Mouse (Mus musculus) adrenal gland, adult (tissue): ENCODE results near the gene Rpa3.

Experiments used
- DNase-seq, 2 experiments: peaks; one replicate each; pipeline ENCODE4 v3.0.0; 2022 to 2023; ENCODE audit warnings: low spot score in 1 of 2; ENCODE audit not compliant: inconsistent age in 2 of 2

Rpa3 gene

DNA sequence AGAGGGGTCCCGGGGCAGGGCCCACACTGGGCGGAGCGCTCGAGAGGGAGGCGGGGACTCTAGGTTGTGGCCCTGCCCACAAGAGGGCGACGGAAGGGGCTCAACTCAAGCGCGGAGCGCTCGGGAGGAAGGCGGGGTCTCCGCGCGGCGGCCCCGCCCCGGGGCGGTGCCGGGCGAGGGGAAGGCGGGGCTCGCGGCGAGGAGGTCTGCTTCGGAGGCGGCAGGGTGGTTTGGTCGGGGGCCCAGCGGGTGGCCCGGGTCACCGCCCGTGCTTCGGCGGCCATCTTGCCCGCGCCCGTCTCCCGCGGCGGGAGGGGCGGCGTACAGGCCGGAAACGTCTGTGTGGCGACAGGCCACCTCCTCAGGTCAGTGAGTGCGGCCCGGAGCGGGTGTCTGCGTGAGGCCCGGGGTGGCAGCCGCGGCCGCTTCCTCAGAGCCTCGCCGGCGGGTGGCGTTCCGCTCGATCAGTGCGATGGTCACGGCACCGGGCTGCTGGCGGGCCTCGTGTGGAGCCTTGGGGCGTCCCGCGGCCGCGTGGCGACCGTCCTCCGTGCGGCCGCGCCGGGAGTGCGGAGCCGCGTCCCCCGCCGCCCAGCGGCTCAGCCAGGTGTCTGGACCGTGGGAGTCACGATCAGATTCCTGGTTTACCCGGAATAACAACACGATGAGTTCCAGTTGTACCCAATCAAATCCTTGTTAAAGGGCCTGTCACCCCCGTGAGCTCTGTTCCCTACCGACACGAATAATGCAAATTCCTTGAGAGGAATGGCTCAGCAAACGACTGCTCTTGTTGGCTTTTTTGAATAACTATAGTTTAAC lies 49.7 kb downstream of the Rpa3 start, which contains the start of gene Mios:
Mios (plus strand) TSS at position 176 of the 819 bp plus-strand sequence.
- peak; percentile 91 to 97 for DNase-seq
